Mouse (Mus musculus) embryonic fibroblast, embryonic 13.5 days (primary cell): ENCODE results near the gene H2-Ob. TPM values are rescaled to one million over a fixed set of nuclear protein-coding genes. Genes with fewer than 3 reads are reported as not detected.

ENCODE experiments used
- H3K27ac ChIP-seq: 2 replicates; pipeline ENCODE4 v1.5.1; 2012; ENCODE audit warnings: low read length, control low read depth, inconsistent platforms; ENCODE audit not compliant: insufficient read depth
- H3K4me1 ChIP-seq: 2 replicates; pipeline ENCODE4 v1.6.1; 2011; ENCODE audit warnings: low read length; ENCODE audit not compliant: control insufficient read depth, insufficient read depth
- H3K4me3 ChIP-seq: 2 replicates; pipeline ENCODE4 v1.5.1; 2011; ENCODE audit warnings: mild to moderate bottlenecking, control low read depth, low read length; ENCODE audit not compliant: insufficient read depth
- CTCF ChIP-seq: IDR thresholded peaks from 2 replicates; pipeline ENCODE4 v1.5.1; 2011; ENCODE audit warnings: mild to moderate bottlenecking, control low read depth, low read length, moderate library complexity, borderline replicate concordance; ENCODE audit not compliant: insufficient read depth
- POLR2A ChIP-seq: IDR thresholded peaks from 2 replicates; pipeline ENCODE4 v1.6.1; 2011; ENCODE audit warnings: low read depth, mild to moderate bottlenecking, control low read depth, low read length, moderate library complexity
- polyA plus RNA-seq: library from polyadenylated mRNA; stranded (reverse); fragments of >200 nt; gene quantifications from 2 replicates; pipeline ENCODE4 v1.2.4, GENCODE M21; 2011; ENCODE audit warnings: low read depth; ENCODE audit not compliant: missing spikeins, insufficient read length

The H2-Ob gene
- polyA plus RNA-seq, 1 experiment: not detected

- no peak overlapping the region for H3K27ac ChIP-seq
- TF ChIP-seq CTCF (no peak), POLR2A (no peak)
- no peak overlapping the region for H3K4me3 ChIP-seq
- H3K4me1 ChIP-seq: no peaks in the 10 kb centered on the region
Observed at GRCm38 (mm10) chr17:34199050-34199619, 39.6 kb upstream of the H2-Ob start.

DNA sequence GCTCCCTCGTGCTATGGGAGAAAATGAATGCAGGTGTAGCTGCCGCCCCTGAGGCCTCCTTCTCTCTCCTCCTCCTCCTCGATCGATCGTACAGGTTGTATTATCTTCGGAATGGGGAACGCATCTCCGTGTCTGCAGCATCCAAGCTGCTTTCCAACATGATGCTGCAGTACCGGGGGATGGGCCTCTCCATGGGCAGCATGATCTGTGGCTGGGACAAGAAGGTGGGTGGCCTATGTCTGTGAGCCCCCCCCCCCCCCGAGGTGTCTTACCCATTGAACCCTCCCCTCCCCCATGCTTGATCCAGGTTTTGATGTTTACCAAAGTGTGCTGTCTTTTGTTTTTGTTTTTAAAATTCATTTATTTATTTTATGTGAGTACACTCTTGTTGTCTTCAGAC is 38.7 kb upstream of the H2-Ob start:
- H3K4me3 ChIP-seq: no peak overlapping the region
- no peak overlapping the region for H3K27ac ChIP-seq
- TF ChIP-seq POLR2A (no peak), CTCF (no peak)
- no peaks in the 10 kb centered on the region for H3K4me1 ChIP-seq

GRCm38 (mm10) chr17:34200772-34201505 is 37.8 kb upstream of the H2-Ob start:
- Histone ChIP-seq H3K4me1 (no peaks in the 10 kb centered on the region), H3K4me3 (no peak overlapping the region), H3K27ac (no peak overlapping the region)
- TF ChIP-seq CTCF (no peak), POLR2A (no peak)

DNA sequence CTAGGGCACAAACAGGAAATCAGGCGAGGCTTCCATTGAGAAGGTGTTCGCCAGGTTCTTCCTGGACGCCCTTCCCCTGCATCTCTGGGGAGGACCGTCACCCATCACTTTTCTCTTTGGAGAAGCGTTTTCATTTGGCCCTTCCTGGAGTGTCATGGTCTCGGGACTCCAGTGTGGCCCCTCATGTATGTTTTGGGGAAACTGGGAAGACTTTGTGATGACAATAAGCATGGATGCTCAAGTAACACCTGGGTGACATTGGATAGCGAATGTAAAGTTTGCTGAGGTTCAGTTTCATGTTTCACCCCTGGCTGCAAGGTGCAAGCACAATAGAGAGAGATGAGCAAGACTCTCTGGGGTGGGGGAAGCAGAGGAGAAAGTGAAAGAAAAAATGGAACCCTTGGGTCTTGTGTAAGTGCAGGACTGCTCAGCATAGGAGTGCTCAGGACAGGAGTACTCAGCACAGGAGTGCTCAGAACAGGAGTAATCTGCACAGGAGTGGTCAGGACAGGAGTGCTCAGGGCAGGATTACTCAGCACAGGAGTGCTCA is 37.1 kb upstream of the H2-Ob start:
- TF ChIP-seq POLR2A: no peak
- no peak for TF ChIP-seq CTCF
- Histone ChIP-seq H3K4me1 (no peaks in the 10 kb centered on the region), H3K27ac (no peak overlapping the region), H3K4me3 (no peak overlapping the region)

DNA sequence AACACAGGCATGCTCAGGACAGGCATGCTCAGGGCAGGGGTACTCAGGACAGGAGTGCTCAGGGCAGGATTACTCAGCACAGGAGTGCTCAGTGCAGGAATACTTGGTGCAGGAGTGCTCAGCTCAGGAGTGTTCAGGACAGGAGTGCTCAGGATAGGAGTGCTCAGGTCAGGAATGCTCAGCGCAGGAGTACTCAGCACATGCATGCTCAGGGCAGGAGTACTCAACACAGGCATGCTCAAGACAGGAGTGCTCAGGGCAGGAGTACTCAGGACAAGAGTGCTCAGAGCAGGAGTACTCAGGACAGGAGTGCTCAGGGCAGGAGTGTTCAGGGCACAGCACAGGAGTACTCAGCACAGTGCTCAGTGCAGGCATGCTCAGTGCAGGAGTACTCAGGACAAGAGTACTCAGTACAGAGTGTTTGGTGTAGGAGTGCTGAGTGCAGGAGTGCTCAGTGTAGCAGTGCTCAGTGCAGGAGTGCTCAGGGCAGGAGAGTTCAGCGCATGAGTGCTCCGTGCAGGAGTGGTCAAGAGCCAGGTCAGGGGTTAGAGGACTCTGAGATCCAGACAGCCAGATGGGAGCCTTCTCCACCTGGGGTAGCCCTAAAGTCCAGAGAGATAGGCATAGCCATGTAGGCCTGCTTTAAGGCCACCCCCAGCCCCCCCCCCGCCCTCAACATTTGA is 35.8 kb upstream of the H2-Ob start:
- no peak for TF ChIP-seq POLR2A
- no peak for TF ChIP-seq CTCF
- Histone ChIP-seq H3K27ac (no peak overlapping the region), H3K4me1 (no peaks in the 10 kb centered on the region), H3K4me3 (no peak overlapping the region)

GRCm38 (mm10) chr17:34203444-34203843 is 35.3 kb upstream of the H2-Ob start, which contains the start of gene Tap2:
TSS of gene Tap2 (plus strand) at chr17:34203527.
- no peaks in the 10 kb centered on the region for H3K4me1 ChIP-seq
- no peak within 1 kb of the TSS for H3K27ac ChIP-seq
- TF ChIP-seq POLR2A: no peak
- no peak for TF ChIP-seq CTCF
- H3K4me3 ChIP-seq: peak within 1 kb of the TSS; percentile 82

- no peaks in the 10 kb centered on the region for H3K4me1 ChIP-seq
- TF ChIP-seq POLR2A (0 out of 2 replicates have a peak, but pooled peaks have one; percentile 25), CTCF (peak; percentile 87)
- no peak overlapping the region for H3K27ac ChIP-seq
- peak overlapping the region; percentile 82 for H3K4me3 ChIP-seq
Observed at GRCm38 (mm10) chr17:34204303-34205010, 34.2 kb upstream of the H2-Ob start.

- Histone ChIP-seq H3K27ac (no peak overlapping the region), H3K4me3 (peak overlapping the region; percentile 82), H3K4me1 (no peaks in the 10 kb centered on the region)
- no peak for TF ChIP-seq POLR2A
- no peak for TF ChIP-seq CTCF
Observed at GRCm38 (mm10) chr17:34205021-34205745, 33.5 kb upstream of the H2-Ob start.

GRCm38 (mm10) chr17:34205746-34206176 is 32.9 kb upstream of the H2-Ob start:
- no peak overlapping the region for H3K4me3 ChIP-seq
- TF ChIP-seq POLR2A (no peak), CTCF (0 out of 2 replicates have a peak, but pooled peaks have one; percentile 11)
- H3K27ac ChIP-seq: no peak overlapping the region
- H3K4me1 ChIP-seq: no peaks in the 10 kb centered on the region
